Mouse (Mus musculus) midbrain, embryonic 12.5 days (tissue): Measurements from ENCODE around the gene Gclc. TPM values are rescaled to one million over a fixed set of nuclear protein-coding genes. Genes with fewer than 3 reads are reported as not detected.

ENCODE experiments used
- ATAC-seq: fragments of 200-750 bp; cut with Nextera tagmentation; 2 replicates; pipeline ENCODE4 v1.8.0; 2017; ENCODE audit warnings: low read depth, moderate TSS enrichment, moderate library complexity; ENCODE audit not compliant: low FRiP score
- H3K27ac ChIP-seq: fragments of 300-500 bp; sonication (generic); replicated peaks from 2 replicates; pipeline ENCODE4 v1.5.1; 2016; ENCODE audit warnings: mild to moderate bottlenecking
- H3K27me3 ChIP-seq: fragments of 300-500 bp; sonication (generic); 2 replicates; pipeline ENCODE4 v1.6.1; 2016; ENCODE audit warnings: mild to moderate bottlenecking
- H3K36me3 ChIP-seq: fragments of 300-500 bp; sonication (generic); 2 replicates; pipeline ENCODE4 v1.6.1; 2016
- H3K4me1 ChIP-seq: fragments of 300-500 bp; sonication (generic); 2 replicates; pipeline ENCODE4 v1.6.1; 2016
- H3K4me2 ChIP-seq: fragments of 300-500 bp; sonication (generic); replicated peaks from 2 replicates; pipeline ENCODE4 v1.6.1; 2016; ENCODE audit warnings: mild to moderate bottlenecking, moderate library complexity
- H3K4me3 ChIP-seq: fragments of 300-500 bp; sonication (generic); 2 replicates; pipeline ENCODE4 v1.5.1; 2016; ENCODE audit warnings: mild to moderate bottlenecking
- H3K9ac ChIP-seq: fragments of 300-500 bp; sonication (generic); replicated peaks from 2 replicates; pipeline ENCODE4 v1.6.1; 2016; ENCODE audit warnings: mild to moderate bottlenecking, moderate library complexity
- H3K9me3 ChIP-seq: fragments of 300-500 bp; sonication (generic); 2 replicates; pipeline ENCODE4 v1.6.1; 2016; ENCODE audit warnings: mild to moderate bottlenecking
- WGBS: fragments of 180-500 bp; shearing (Covaris S2); methylation state at CpG from one replicate; pipeline ENCODE4 v1.1.7; 2016; 5-methylcytosine and 5-hydroxymethylcytosine counted together
- polyA plus RNA-seq: library from polyadenylated mRNA; unstranded; fragments of >200 nt; fragmentation: Nextera tagmentation; extraction: Ambion mirVana; gene quantifications from 2 replicates; pipeline ENCODE4 v1.2.1, GENCODE M21; 2016

Gclc gene
- polyA plus RNA-seq, 1 experiment from 2014 or later = 19.3 TPM

DNA sequence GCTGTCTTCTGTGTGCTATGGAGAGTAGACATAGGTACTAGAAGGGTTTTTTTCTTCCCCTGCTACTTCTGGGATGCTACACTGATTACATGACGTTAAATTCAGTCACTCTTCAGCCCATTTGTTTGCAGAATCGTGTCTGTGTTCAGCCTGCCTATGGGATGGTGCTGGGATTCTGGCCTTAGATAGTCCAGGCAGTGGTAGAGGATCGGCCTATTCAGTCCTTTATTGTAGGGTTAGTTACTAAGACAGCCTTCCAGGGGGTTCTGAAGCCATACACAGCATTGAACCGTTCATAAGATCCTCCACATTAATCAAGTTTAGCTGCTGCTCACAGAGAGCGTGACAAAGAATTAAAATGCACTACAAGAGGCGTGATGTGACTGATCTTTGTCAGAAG, 16.6 kb downstream of the Gclc start:
- Histone ChIP-seq H3K9me3 (no peaks in the 10 kb centered on the region), H3K27me3 (no peaks in the 10 kb centered on the region), H3K4me1 (peaks cover 21% of the 10 kb centered on the region), H3K9ac (no peak overlapping the region), H3K36me3 (0 out of 2 replicates have a peak, but pooled peaks cover 10% of the 10 kb centered on the region), H3K4me3 (no peak overlapping the region), H3K4me2 (no peak overlapping the region), H3K27ac (0 out of 2 replicates have a peak overlapping the region, but pooled peaks have one; percentile 15)
- ATAC-seq = 0 out of 2 replicates have a peak, but pooled peaks have one; percentile 14
- 32% methylated on average over 6 of the region's 6 CpGs for WGBS

- ATAC-seq = peak; percentile 42; the same call in 1 of the 2 replicates
- Histone ChIP-seq H3K27ac (0 out of 2 replicates have a peak overlapping the region, but pooled peaks have one; percentile 15), H3K4me2 (peak overlapping the region; percentile 23; the same call in 1 of the 2 replicates), H3K4me3 (no peak overlapping the region), H3K9ac (peak overlapping the region; percentile 20; the same call in 1 of the 2 replicates), H3K27me3 (no peaks in the 10 kb centered on the region), H3K4me1 (peaks cover 21% of the 10 kb centered on the region), H3K36me3 (0 out of 2 replicates have a peak, but pooled peaks cover 10% of the 10 kb centered on the region), H3K9me3 (no peaks in the 10 kb centered on the region)
- WGBS = 64% methylated on average over 5 of the region's 5 CpGs
Measured at GRCm38 (mm10) chr9:77771330-77771729, 17.0 kb downstream of the Gclc start.

- 26% methylated on average over 10 of the region's 10 CpGs for WGBS
- Histone ChIP-seq H3K27me3 (no peaks in the 10 kb centered on the region), H3K4me3 (no peak overlapping the region), H3K9me3 (no peaks in the 10 kb centered on the region), H3K4me1 (peaks cover 21% of the 10 kb centered on the region), H3K9ac (peak overlapping the region; percentile 20; the same call in 1 of the 2 replicates), H3K36me3 (0 out of 2 replicates have a peak, but pooled peaks cover 7% of the 10 kb centered on the region), H3K27ac (no peak overlapping the region), H3K4me2 (peak overlapping the region; percentile 23)
- ATAC-seq = peak; percentile 77; the same call in 1 of the 2 replicates
Measured at GRCm38 (mm10) chr9:77771765-77772383, 17.5 kb downstream of the Gclc start.

DNA sequence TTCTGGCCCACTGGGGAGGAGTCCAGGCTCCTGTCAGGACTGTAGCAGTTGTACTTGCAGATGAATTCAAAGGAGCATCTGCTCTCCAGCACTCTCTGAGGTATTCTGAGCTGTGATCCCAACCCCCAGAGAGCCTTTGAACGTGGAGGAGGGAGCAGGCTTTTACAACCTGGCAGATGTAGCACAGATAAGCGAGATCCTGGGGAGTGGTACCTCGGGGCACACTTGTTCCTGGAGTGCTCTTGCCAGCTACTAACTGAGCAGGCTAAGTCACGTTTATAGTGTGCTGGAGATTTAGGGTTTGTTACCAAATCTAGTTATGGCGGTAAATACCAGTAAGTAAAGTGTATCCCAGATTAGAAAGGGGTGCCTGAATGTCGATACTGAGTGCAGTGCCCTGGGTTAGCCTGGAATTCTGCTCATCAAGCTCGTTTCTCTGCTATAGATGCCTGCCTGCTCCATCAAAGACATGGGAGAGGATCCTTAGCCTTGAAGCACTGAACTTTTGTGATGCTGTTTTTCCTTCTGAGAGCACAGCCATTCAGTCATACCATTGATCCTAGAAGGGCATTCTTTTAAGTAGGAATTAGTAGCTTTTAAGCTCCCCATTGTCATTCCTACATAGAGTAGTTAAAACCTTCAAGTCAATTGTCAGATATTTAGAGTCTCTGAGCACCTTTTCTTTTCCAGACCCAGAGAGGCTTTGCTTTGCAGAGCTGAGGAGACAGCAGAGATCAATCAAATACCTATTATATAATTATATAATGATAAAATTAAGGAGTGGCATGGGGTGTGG, 22.6 kb downstream of the Gclc start:
- Histone ChIP-seq H3K4me2 (no peak overlapping the region), H3K4me3 (no peak overlapping the region), H3K36me3 (peaks cover 25% of the 10 kb centered on the region), H3K9ac (no peak overlapping the region), H3K27ac (no peak overlapping the region), H3K9me3 (no peaks in the 10 kb centered on the region), H3K27me3 (no peaks in the 10 kb centered on the region; the same call in 1 of the 2 replicates), H3K4me1 (peaks cover 5% of the 10 kb centered on the region)
- ATAC-seq = no peak
- WGBS = 22% methylated on average over 7 of the region's 7 CpGs

GRCm38 (mm10) chr9:77777622-77778021, 23.3 kb downstream of the Gclc start:
- no peak for ATAC-seq
- H3K36me3 ChIP-seq = peaks cover 25% of the 10 kb centered on the region
- no peaks in the 10 kb centered on the region; the same call in 1 of the 2 replicates for H3K27me3 ChIP-seq
- 69% methylated on average over 5 of the region's 5 CpGs for WGBS
- H3K4me2 ChIP-seq = no peak overlapping the region
- H3K9ac ChIP-seq = no peak overlapping the region
- H3K9me3 ChIP-seq = no peaks in the 10 kb centered on the region
- no peak overlapping the region for H3K4me3 ChIP-seq
- H3K4me1 ChIP-seq = peaks cover 2% of the 10 kb centered on the region; the same call in 1 of the 2 replicates
- no peak overlapping the region for H3K27ac ChIP-seq

DNA sequence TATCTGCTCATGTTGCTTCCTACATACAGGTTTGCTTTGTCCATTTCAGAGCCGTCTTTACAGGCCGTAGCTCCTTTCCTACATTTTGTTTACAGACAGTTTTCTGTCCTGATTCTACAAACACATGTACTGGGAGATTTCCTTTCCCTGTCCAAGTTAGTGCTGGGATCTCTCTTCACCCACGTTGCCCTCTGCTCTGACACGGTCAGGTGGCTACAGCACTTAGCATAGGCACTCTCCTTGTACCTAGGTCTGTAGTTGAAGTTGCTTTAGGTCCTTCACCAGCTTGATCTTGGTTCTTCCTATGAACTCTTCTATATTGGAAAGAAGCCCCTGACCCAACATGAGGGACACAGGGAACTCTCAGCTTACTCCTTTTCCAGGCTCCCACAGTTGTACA, 25.4 kb downstream of the Gclc start:
- H3K9ac ChIP-seq = no peak overlapping the region
- H3K4me3 ChIP-seq = no peak overlapping the region
- H3K27ac ChIP-seq = no peak overlapping the region
- no peaks in the 10 kb centered on the region for H3K9me3 ChIP-seq
- no peak overlapping the region for H3K4me2 ChIP-seq
- no peaks in the 10 kb centered on the region; the same call in 1 of the 2 replicates for H3K27me3 ChIP-seq
- H3K4me1 ChIP-seq = no peaks in the 10 kb centered on the region; the same call in 1 of the 2 replicates
- peaks cover 25% of the 10 kb centered on the region for H3K36me3 ChIP-seq
- ATAC-seq = no peak
- WGBS = 94% methylated on average over 4 of the region's 4 CpGs

DNA sequence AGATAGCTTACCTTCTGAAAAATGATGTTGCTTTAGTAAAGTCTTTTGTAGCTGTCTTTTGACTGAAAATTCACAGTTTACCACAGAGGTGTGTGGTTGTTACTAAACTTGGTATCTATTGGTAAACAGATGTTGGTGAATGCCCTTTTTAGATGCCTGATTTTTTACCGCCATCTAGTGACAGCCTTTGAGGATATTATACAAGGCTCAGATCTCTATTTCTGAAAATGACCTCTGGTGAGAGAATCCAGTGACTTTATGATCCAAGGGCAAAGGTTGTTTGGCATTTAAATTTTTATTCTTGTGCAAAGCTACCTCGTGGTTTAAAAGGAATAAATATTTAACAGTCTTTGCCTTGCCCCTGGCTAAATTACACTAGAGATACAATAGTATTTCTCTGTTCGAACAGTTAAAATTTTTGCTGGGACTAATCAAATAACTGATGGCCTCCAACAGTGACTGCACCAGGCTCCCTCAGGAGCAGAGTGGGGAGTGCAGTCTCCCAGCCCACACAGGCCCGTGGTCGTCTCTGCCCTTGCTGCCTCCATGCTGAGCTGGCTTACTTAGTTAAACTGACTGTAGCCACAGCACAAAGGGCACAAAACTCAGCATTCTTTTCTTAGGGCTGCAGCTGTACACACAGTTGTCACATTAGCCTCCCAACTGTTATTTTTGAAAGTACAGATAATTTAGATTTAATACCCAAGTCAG, 27.3 kb downstream of the Gclc start:
- Histone ChIP-seq H3K27me3 (no peaks in the 10 kb centered on the region; the same call in 1 of the 2 replicates), H3K27ac (no peak overlapping the region), H3K4me3 (no peak overlapping the region), H3K9me3 (no peaks in the 10 kb centered on the region), H3K36me3 (peaks cover 35% of the 10 kb centered on the region), H3K4me1 (no peaks in the 10 kb centered on the region; the same call in 1 of the 2 replicates), H3K4me2 (no peak overlapping the region), H3K9ac (no peak overlapping the region)
- 55% methylated on average over 5 of the region's 5 CpGs for WGBS
- ATAC-seq = no peak

DNA sequence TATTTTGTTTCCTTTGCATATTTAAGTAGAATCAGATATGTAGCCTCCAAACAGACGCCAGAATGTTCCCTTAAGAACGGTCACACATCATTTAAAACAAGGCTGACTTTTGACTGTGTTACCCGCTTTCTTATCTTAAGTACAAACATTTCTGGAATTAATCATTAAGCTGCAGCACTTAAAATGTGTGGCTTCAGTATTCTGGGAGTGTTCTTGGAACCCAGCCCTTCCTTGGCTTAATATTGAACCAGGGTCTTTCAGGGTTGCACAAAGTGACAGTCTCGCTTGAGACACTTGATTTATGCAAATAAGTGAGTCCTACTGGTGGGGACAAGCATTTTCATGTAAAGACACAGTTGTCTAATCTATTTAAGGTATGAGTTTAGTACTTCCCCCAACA, 27.9 kb downstream of the Gclc start:
- 78% methylated on average over 4 of the region's 4 CpGs for WGBS
- H3K36me3 ChIP-seq = peaks cover 41% of the 10 kb centered on the region

DNA sequence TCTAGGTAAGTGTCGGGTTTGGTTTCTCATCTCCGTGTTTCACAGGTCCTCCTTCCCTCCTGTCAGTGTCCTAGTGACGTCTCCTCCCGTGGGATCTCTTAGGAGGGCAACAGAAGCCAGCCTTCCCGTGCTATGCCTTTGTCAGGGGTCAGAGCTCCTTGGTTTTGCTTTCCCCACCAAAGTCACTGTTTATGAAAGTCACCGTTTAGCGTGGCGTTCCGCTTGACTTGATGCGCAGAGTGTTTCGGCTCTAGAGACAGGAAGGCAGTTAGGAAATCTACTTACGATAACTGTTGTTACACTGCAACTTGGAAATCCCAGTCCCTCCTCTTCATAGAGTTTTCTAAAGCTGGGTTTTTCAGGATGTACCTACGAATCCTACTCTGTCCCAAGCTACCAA, 28.7 kb downstream of the Gclc start:
- Histone ChIP-seq H3K4me1 (no peaks in the 10 kb centered on the region), H3K27me3 (no peaks in the 10 kb centered on the region), H3K9ac (no peak overlapping the region), H3K4me3 (no peak overlapping the region), H3K9me3 (no peaks in the 10 kb centered on the region), H3K36me3 (peaks cover 44% of the 10 kb centered on the region), H3K4me2 (no peak overlapping the region), H3K27ac (no peak overlapping the region)
- no peak for ATAC-seq
- 87% methylated on average over 13 of the region's 13 CpGs for WGBS

More for the DNA sequence above, 27.9 kb downstream of the Gclc start:
- Histone ChIP-seq H3K27ac (no peak overlapping the region), H3K9ac (no peak overlapping the region), H3K4me1 (no peaks in the 10 kb centered on the region), H3K9me3 (no peaks in the 10 kb centered on the region), H3K4me3 (no peak overlapping the region), H3K4me2 (no peak overlapping the region), H3K27me3 (no peaks in the 10 kb centered on the region; the same call in 1 of the 2 replicates)
- ATAC-seq = no peak

GRCm38 (mm10) chr9:77785466-77785865, 31.1 kb downstream of the Gclc start:
- H3K27me3 ChIP-seq = no peaks in the 10 kb centered on the region
- H3K4me3 ChIP-seq = no peak overlapping the region
- no peak for ATAC-seq
- no peaks in the 10 kb centered on the region for H3K4me1 ChIP-seq
- no peak overlapping the region for H3K27ac ChIP-seq
- WGBS = 92% methylated on average over 8 of the region's 8 CpGs
- H3K9ac ChIP-seq = no peak overlapping the region
- H3K36me3 ChIP-seq = peaks cover 43% of the 10 kb centered on the region
- H3K4me2 ChIP-seq = no peak overlapping the region
- no peaks in the 10 kb centered on the region for H3K9me3 ChIP-seq

DNA sequence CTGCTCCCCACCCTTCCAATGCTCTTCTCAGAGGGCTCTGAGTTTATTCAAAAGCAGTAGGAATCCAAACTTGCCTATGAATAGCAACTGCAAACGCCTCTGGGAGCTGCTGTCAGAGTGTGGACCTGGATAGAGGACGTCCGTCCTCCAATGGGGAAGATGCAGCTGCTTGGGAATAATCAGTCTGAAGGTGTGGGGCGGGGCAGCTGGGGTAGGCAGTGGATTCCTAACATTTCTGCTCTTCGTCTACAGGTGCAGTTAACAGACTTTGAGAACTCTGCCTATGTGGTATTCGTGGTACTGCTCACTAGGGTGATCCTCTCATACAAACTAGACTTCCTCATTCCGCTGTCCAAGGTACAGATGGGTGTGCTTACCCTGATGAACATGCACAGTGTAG, 33.6 kb downstream of the Gclc start:
- Histone ChIP-seq H3K4me1 (no peaks in the 10 kb centered on the region), H3K27ac (no peak overlapping the region), H3K36me3 (peaks cover 64% of the 10 kb centered on the region), H3K4me3 (no peak overlapping the region), H3K4me2 (no peak overlapping the region), H3K9me3 (no peaks in the 10 kb centered on the region), H3K27me3 (no peaks in the 10 kb centered on the region), H3K9ac (no peak overlapping the region)
- WGBS = 92% methylated on average over 7 of the region's 7 CpGs
- no peak for ATAC-seq
